Mouse (Mus musculus) hindbrain, embryonic 16.5 days (tissue): Measurements from ENCODE around the gene Zswim5. TPM values are rescaled to one million over a fixed set of nuclear protein-coding genes. Genes with fewer than 3 reads are reported as not detected.

ENCODE experiments used
- ATAC-seq: fragments of 200-750 bp; cut with Nextera tagmentation; 2 replicates; pipeline ENCODE4 v1.8.0; 2017; ENCODE audit warnings: moderate TSS enrichment, moderate library complexity
- H3K27ac ChIP-seq: fragments of 300-500 bp; sonication (generic); 2 replicates; pipeline ENCODE4 v1.5.1; 2014; ENCODE audit warnings: low read depth, mild to moderate bottlenecking, control low read depth, low read length, moderate library complexity
- H3K27me3 ChIP-seq: fragments of 300-500 bp; sonication (generic); replicated peaks from 2 replicates; pipeline ENCODE4 v1.6.1; 2014; ENCODE audit warnings: low read length; ENCODE audit not compliant: control insufficient read depth, insufficient read depth
- H3K36me3 ChIP-seq: fragments of 300-500 bp; sonication (generic); 2 replicates; pipeline ENCODE4 v1.6.1; 2014; ENCODE audit warnings: mild to moderate bottlenecking, low read length, moderate library complexity, mixed read lengths; ENCODE audit not compliant: control insufficient read depth, insufficient read depth
- H3K4me1 ChIP-seq: fragments of 300-500 bp; sonication (generic); 2 replicates; pipeline ENCODE4 v1.6.1; 2014; ENCODE audit warnings: low read depth, low read length; ENCODE audit not compliant: control insufficient read depth, insufficient read depth
- H3K4me2 ChIP-seq: fragments of 300-500 bp; sonication (generic); 2 replicates; pipeline ENCODE4 v1.6.1; 2014; ENCODE audit warnings: mild to moderate bottlenecking, low read length, control low read depth, moderate library complexity
- H3K4me3 ChIP-seq: fragments of 300-500 bp; sonication (generic); 2 replicates; pipeline ENCODE4 v1.5.1; 2014; ENCODE audit warnings: mild to moderate bottlenecking, low read length, control low read depth, moderate library complexity
- H3K9ac ChIP-seq: fragments of 300-500 bp; sonication (generic); 2 replicates; pipeline ENCODE4 v1.6.1; 2014; ENCODE audit warnings: low read depth, mild to moderate bottlenecking, control low read depth, low read length, moderate library complexity
- H3K9me3 ChIP-seq: fragments of 300-500 bp; sonication (generic); 2 replicates; pipeline ENCODE4 v1.6.1; 2014; ENCODE audit warnings: mild to moderate bottlenecking, low read length, moderate library complexity; ENCODE audit not compliant: control insufficient read depth
- WGBS: fragments of 180-500 bp; shearing (Covaris S2); extraction: QIAGEN DNeasy Blood & Tissue Kit; methylation state at CpG from one replicate; pipeline ENCODE4 v1.1.7; 2014; 5-methylcytosine and 5-hydroxymethylcytosine counted together
- polyA plus RNA-seq: library from polyadenylated mRNA; unstranded; fragments of >200 nt; fragmentation: Nextera tagmentation; extraction: Ambion mirVana; gene quantifications from 2 replicates; pipeline ENCODE4 v1.2.1, GENCODE M21; 2015

The Zswim5 gene
- polyA plus RNA-seq, 1 experiment from 2014 or later = 4.1 TPM

DNA sequence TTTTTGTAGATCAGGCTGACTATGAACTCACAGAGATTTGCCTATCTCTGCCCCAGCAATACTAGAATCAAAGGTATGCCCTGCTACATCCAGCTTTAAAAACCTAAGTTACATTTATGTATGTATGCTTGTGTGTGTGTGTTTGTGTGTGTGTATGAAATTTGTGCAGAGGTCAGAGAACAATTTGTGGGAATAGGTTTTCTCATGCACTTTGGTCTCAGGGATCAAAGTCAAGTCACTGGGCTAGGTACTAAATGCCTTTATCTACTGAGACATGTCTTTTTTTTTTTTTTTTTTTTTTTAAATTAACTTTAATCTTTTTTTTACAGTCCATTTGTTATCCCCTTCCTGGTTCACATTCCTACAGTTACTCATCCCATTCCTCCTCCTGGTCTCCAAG is 5.5 kb downstream of the Zswim5 start:
- H3K9ac ChIP-seq = no peak overlapping the region
- no peaks in the 10 kb centered on the region for H3K27me3 ChIP-seq
- H3K4me3 ChIP-seq = no peak overlapping the region
- no peaks in the 10 kb centered on the region for H3K9me3 ChIP-seq
- H3K4me2 ChIP-seq = no peak overlapping the region
- 0 out of 2 replicates have a peak, but pooled peaks cover 2% of the 10 kb centered on the region for H3K4me1 ChIP-seq
- ATAC-seq = no peak
- H3K36me3 ChIP-seq = no peaks in the 10 kb centered on the region
- no peak overlapping the region for H3K27ac ChIP-seq

DNA sequence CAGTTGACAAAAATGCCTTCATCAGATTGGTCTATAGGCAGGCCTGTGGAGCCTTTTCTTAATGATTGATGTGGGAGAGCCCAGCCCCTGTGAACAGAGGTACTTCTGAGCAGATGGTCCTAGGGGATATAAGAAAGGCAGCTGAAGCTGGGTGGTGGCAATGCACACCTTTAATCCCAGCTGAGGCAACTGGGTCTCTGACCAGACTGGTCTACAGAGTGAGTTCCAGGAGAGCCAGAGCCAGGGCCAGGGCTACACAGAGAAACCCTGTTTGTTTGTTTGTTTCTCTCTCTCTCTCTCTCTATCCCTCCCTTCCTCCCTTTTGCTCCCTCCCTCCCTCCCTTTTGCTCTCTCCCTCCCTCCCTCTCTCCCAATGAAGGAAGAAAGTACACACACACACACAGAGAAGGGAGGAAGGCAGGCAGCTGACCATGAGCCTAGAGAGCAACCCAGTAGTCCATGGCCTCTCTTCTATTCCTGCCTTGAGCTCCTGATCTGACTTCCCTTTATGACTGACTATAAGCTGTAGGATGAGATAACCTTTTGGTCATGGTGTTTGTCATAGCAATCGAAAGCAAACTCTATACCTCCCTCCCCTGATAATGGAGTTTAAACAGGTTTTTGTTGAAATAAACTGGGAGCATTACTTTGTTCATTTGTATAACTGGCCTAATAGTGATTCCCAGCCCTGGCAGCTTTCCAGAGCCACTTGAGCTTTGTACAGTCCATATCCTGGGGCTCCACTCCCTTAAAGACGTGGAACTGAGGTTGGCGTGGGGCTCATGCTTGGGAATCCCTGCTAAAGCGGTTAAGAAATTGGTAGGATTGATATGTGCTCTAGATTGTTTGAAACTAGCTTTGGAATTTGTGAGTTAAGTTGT is 17.3 kb downstream of the Zswim5 start:
- WGBS = 59% methylated on average over 4 of the region's 4 CpGs
- Histone ChIP-seq H3K36me3 (no peaks in the 10 kb centered on the region), H3K9ac (no peak overlapping the region), H3K27ac (no peak overlapping the region), H3K4me2 (no peak overlapping the region), H3K27me3 (no peaks in the 10 kb centered on the region), H3K4me1 (no peaks in the 10 kb centered on the region; the same call in 1 of the 2 replicates), H3K4me3 (no peak overlapping the region), H3K9me3 (no peaks in the 10 kb centered on the region)
- ATAC-seq = no peak

DNA sequence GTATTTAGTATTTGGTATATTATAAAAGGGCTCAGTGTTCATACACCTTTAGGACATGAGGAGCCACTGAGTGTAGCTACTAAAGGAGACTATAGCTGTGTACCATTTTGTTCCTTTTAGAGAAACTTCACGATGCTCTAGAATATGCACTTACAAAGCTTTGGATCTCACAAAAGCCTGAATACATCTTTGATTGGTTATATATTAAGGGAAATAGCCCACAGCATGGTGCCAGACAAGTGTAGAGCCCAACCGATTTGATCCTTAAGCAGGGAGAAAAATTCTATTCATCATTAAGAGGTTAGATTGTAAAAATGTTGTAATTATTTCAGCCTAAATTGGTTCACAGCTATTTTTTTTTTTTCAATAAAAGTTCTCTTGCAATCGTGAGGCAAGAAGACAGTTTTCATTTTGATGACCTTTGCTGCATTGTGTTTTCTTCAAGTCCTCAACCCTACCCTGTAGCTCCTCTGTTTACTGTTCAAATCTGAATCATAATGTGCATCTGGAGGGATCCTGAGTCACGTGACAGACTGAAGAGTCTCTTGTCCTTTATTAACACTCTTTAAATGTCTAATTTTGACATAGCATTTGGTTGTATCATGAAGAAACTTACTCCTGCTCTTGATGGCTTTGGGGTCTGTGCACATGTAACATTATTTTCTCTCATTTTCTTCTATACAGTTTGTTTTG is 33.5 kb downstream of the Zswim5 start:
- H3K4me1 ChIP-seq = no peaks in the 10 kb centered on the region
- no peak overlapping the region for H3K4me3 ChIP-seq
- H3K4me2 ChIP-seq = no peak overlapping the region
- ATAC-seq = no peak
- no peak overlapping the region for H3K27ac ChIP-seq
- no peaks in the 10 kb centered on the region for H3K36me3 ChIP-seq
- WGBS = 27% methylated on average over 4 of the region's 4 CpGs
- H3K9ac ChIP-seq = no peak overlapping the region
- H3K9me3 ChIP-seq = no peaks in the 10 kb centered on the region
- H3K27me3 ChIP-seq = no peaks in the 10 kb centered on the region

DNA sequence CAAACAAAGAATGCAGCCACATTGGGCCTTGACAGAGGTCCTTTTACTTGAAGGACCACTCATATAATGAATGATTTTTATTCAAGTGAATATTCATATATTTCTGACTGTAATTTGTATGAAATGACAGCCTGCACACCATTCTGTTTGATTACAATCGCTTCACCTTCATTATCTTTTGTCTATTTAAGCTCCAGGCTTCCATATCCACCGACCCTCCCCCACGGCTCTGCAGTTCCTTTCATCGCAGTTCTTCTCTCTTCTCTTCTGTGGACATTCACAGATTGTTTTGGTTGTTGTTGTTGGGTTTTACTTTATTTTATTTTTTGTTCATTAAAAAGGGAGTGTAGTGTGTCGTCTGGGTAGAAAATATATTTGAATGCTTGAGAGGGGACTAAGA is 34.0 kb downstream of the Zswim5 start:
- no peaks in the 10 kb centered on the region for H3K36me3 ChIP-seq
- no peak overlapping the region for H3K27ac ChIP-seq
- 34% methylated on average over 5 of the region's 5 CpGs for WGBS
- H3K4me2 ChIP-seq = no peak overlapping the region
- no peak overlapping the region for H3K9ac ChIP-seq
- H3K27me3 ChIP-seq = no peaks in the 10 kb centered on the region
- ATAC-seq = no peak
- H3K9me3 ChIP-seq = no peaks in the 10 kb centered on the region
- no peak overlapping the region for H3K4me3 ChIP-seq
- H3K4me1 ChIP-seq = no peaks in the 10 kb centered on the region

DNA sequence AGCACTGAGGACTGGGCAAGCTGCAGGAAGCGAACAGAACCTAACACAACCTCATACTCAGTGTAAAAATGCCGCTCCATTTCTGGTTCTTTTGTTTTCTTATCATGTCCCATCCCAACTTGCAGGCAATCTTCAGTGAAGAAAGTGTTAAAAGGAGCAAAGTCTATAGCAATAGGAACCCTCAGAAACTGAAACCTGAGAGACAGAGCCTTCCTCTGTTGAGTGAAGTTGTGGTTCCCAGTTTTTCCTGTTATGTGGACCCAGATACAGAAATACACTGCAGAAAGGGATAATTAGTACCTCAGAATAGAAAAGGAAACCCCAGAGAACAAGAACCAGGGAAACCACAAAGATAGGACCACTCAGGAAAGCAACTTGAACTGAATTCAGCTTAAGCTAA is 36.1 kb downstream of the Zswim5 start:
- H3K4me2 ChIP-seq = no peak overlapping the region
- no peaks in the 10 kb centered on the region for H3K27me3 ChIP-seq
- H3K36me3 ChIP-seq = no peaks in the 10 kb centered on the region
- ATAC-seq = no peak
- 89% methylated on average over 2 of the region's 2 CpGs for WGBS
- H3K4me1 ChIP-seq = no peaks in the 10 kb centered on the region
- H3K9ac ChIP-seq = no peak overlapping the region
- H3K9me3 ChIP-seq = no peaks in the 10 kb centered on the region
- no peak overlapping the region for H3K27ac ChIP-seq
- no peak overlapping the region for H3K4me3 ChIP-seq

DNA sequence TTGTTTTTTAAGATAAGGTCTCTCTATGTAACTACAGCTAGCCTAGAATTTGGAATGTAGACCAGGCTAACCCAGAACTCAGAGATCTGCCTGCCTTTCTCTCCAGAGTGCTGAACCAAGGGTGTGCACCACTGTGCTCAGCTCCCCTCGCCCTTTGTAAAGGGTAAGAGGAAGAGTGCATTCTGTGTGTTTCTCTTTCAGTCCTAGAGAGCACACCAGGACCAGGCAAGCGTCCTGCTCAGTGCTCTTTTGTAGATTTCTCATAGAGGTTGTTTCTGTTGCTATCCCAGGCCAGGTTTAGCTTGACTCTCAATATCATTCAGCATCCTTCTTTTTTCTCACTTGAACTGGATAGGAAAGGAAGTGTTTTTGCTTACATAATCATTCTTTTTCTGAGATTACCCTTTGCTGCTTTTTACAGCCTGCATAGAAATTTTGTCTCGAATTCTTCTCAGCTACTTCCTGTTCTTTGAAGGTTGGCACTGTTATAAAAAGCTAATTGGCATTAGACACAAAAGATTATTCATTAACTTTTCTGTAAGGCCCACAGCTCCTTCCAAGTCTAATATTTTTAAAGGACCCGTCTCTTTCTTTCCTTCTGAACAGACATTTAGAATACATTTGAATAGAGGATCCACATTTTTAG is 51.0 kb downstream of the Zswim5 start:
- Histone ChIP-seq H3K4me3 (no peak overlapping the region), H3K9ac (no peak overlapping the region), H3K27me3 (no peaks in the 10 kb centered on the region), H3K27ac (no peak overlapping the region), H3K9me3 (no peaks in the 10 kb centered on the region), H3K36me3 (no peaks in the 10 kb centered on the region), H3K4me2 (no peak overlapping the region), H3K4me1 (no peaks in the 10 kb centered on the region)
- no peak for ATAC-seq
- 57% methylated on average over 4 of the region's 4 CpGs for WGBS

DNA sequence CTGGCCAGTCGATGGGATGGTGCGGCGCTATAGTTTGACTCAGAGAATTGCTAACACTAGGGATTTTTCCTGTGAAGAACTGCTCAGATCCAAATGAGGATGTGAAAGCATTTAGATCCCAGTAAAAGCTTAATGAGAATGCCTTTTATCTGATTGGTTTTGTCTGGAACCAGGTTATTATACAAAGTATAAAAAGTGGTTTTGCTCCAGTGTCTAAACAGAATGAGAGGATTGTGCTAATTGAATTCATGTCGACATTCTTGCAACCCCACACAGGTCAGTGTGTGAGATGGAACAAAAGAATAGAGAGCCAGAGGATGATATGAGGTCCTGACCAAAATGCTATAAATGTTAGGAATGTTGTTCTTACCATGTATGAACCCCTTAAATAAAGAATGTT is 62.4 kb downstream of the Zswim5 start:
- 41% methylated on average over 4 of the region's 4 CpGs for WGBS
- H3K27me3 ChIP-seq = no peaks in the 10 kb centered on the region
- no peak overlapping the region for H3K9ac ChIP-seq
- no peaks in the 10 kb centered on the region for H3K9me3 ChIP-seq
- no peak overlapping the region for H3K4me2 ChIP-seq
- no peak for ATAC-seq
- no peak overlapping the region for H3K4me3 ChIP-seq
- no peaks in the 10 kb centered on the region for H3K36me3 ChIP-seq
- no peak overlapping the region for H3K27ac ChIP-seq
- H3K4me1 ChIP-seq = peaks cover 3% of the 10 kb centered on the region

DNA sequence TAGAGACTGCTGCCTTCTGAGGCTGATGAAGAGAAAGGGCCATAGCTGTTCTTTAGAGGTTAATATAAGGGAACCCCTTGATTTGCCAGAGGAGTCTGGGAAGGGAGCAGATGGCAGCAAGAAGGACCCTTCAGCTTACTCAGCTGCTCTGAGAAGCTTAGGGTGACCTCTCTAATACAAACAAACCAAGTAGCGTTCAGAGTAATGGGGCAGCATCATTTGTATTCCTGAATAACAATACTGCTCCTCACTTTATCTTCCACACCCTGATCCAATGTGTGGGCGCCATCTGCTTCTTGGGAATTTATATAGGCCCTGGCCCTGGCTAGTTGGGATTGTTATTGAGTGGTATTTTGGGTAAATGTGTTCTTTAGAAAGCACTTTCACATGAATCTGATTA is 65.5 kb downstream of the Zswim5 start:
- Histone ChIP-seq H3K9ac (no peak overlapping the region), H3K27ac (no peak overlapping the region), H3K4me1 (peaks cover 3% of the 10 kb centered on the region), H3K4me3 (no peak overlapping the region), H3K36me3 (no peaks in the 10 kb centered on the region), H3K9me3 (no peaks in the 10 kb centered on the region), H3K4me2 (no peak overlapping the region), H3K27me3 (no peaks in the 10 kb centered on the region)
- no peak for ATAC-seq
- 39% methylated on average over 2 of the region's 2 CpGs for WGBS

DNA sequence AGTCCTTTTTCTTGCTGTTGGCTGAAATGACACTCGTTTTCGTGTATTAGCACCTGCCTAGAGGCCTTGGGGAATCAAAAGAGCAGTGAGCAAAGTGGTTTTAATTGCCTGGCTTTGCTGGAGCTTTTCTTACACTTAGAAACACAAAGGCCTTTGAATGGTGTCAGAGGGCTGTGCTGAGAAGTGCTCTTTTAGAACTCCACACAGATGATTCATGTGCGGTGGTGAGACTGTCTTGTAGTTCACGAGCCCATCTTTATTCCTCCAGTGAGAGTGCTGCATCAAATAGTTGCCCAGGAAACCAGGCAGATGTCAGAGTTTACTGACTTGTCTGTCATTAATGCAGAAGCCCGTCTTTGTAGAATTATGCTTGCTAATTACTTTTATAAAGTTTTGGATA is 66.9 kb downstream of the Zswim5 start:
- 20% methylated on average over 5 of the region's 5 CpGs for WGBS
- peak; percentile 50; the same call in 1 of the 2 replicates for ATAC-seq
- H3K36me3 ChIP-seq = no peaks in the 10 kb centered on the region
- H3K27me3 ChIP-seq = no peaks in the 10 kb centered on the region
- H3K4me3 ChIP-seq = no peak overlapping the region
- no peak overlapping the region for H3K4me2 ChIP-seq
- no peak overlapping the region for H3K9ac ChIP-seq
- H3K4me1 ChIP-seq = peaks cover 3% of the 10 kb centered on the region
- no peaks in the 10 kb centered on the region for H3K9me3 ChIP-seq
- H3K27ac ChIP-seq = no peak overlapping the region
